Mouse (Mus musculus) erythroblast, embryonic 14.5 days (primary cell): Measurements from ENCODE around the gene Fmod. TPM values are rescaled to one million over a fixed set of nuclear protein-coding genes. Genes with fewer than 3 reads are reported as not detected.

Source experiments
- H3K27me3 ChIP-seq: 2 replicates; pipeline ENCODE4 v1.6.1; 2012; ENCODE audit warnings: inconsistent platforms; ENCODE audit not compliant: control insufficient read depth
- H3K36me3 ChIP-seq: 2 replicates; pipeline ENCODE4 v1.6.1; 2012; ENCODE audit warnings: mild to moderate bottlenecking, inconsistent platforms; ENCODE audit not compliant: control insufficient read depth
- H3K4me1 ChIP-seq: 2 replicates; pipeline ENCODE4 v1.6.1; 2012; ENCODE audit warnings: inconsistent platforms; ENCODE audit not compliant: control insufficient read depth
- H3K4me3 ChIP-seq: replicated peaks from 2 replicates; pipeline ENCODE3; 2012; ENCODE audit warnings: moderate library complexity, mild to moderate bottlenecking, inconsistent platforms
- H3K9me3 ChIP-seq: 2 replicates; pipeline ENCODE4 v1.6.1; 2012; ENCODE audit warnings: low read length, inconsistent platforms, mixed read lengths; ENCODE audit not compliant: control insufficient read depth
- GATA1 ChIP-seq: IDR thresholded peaks from 2 replicates; pipeline ENCODE4 v1.6.1; 2012; ENCODE audit warnings: low read length, inconsistent platforms, mixed read lengths
- TAL1 ChIP-seq: IDR thresholded peaks from 3 replicates; pipeline ENCODE4 v1.6.1; 2012; ENCODE audit warnings: low read length, inconsistent platforms, mixed read lengths
- polyA plus RNA-seq: library from polyadenylated mRNA; stranded (reverse); fragments of >175 nt; gene quantifications from 2 replicates; pipeline ENCODE4 v1.2.3, GENCODE M21; 2012

Gene Fmod
- polyA plus RNA-seq, 1 experiment = not detected

DNA sequence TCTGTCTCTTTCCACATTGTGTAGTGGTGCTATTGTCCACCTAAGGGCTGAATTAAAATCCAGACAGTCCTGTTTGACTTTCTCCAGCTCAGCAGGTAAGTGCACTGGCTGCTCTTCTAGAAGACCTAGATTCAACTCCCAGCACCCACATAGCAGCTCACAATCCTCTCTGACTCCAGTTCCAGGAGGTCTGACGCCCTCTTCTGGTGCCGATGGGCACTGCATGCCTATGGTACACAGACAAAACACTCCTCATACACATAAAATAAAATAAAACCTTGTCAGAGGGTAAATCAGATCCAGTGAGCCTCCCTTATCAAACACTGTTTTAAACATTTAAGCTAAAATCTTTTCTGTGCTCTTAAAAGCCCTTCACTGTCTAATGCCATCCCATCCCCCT lies 562 bp upstream of the Fmod start:
- Histone ChIP-seq H3K27me3 (no peaks in the 10 kb centered on the region; the same call in 1 of the 2 replicates), H3K4me3 (no peak overlapping the region), H3K9me3 (no peaks in the 10 kb centered on the region), H3K36me3 (no peaks in the 10 kb centered on the region), H3K4me1 (no peaks in the 10 kb centered on the region)
- TF ChIP-seq GATA1 = no peak
- no peak for TF ChIP-seq TAL1

DNA sequence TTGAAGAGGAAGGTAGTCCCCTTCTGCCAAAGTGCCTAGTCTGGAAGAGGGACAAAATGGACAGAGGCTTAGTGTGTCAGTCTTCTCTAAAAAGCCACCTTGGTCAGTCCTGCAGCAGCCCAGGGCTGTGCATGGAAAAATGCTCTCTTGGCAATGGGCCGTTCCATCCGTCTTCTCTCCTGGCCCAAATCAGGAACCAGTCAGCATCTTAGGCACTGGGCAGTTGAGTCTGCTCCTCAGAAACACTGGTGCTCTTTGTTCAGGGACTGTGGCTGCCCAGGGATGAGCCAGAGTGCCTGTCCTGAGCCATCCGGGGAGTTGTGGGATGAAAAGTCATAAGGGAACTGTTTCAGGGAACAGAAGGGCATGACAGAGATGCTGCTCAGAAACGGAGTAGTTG lies 1.3 kb downstream of the Fmod start:
- Histone ChIP-seq H3K36me3 (no peaks in the 10 kb centered on the region), H3K4me3 (no peak overlapping the region), H3K27me3 (no peaks in the 10 kb centered on the region; the same call in 1 of the 2 replicates), H3K4me1 (no peaks in the 10 kb centered on the region), H3K9me3 (no peaks in the 10 kb centered on the region)
- no peak for TF ChIP-seq GATA1
- no peak for TF ChIP-seq TAL1

DNA sequence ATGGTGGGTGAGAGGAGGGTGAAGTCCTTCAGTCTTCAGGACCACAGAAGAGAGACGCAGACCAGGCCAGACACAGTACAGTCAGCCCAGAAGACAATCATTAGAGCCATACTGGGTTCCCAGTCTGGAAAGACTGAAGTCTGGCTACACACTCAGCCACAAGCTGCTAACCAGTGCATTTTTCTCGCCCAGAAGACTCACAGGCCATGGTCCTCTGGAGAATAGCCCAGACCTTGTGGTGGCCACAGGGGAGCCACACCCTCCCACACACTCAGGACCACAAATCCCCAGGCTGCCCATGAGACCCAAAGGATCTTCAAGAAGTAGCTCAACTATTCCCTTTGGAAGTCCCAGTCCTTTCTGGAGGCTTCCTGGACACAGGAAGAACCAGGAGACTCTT lies 2.3 kb downstream of the Fmod start:
- TF ChIP-seq GATA1 = no peak
- TF ChIP-seq TAL1 = no peak
- no peaks in the 10 kb centered on the region; the same call in 1 of the 2 replicates for H3K27me3 ChIP-seq
- no peaks in the 10 kb centered on the region for H3K4me1 ChIP-seq
- H3K36me3 ChIP-seq = no peaks in the 10 kb centered on the region
- H3K9me3 ChIP-seq = no peaks in the 10 kb centered on the region
- no peak overlapping the region for H3K4me3 ChIP-seq

DNA sequence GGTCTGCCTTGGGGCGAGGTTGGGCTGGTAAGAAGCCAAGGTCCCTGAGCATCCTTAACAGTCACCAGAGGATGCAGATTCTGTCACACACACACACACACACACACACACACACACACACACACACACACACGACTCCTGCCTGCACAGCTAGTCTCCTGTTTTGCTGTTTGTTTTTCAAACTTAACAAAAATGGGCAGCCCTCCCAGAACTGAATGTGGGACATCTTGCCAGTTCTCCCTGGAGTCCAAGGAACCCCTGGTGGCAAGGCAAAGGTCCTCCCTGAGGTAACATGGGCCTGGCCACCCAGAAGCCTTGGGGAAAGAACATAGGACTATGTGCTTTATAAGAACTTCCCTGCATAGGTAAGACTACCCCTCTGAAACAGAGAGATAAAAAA lies 4.8 kb downstream of the Fmod start:
- no peak overlapping the region for H3K4me3 ChIP-seq
- H3K27me3 ChIP-seq = peaks cover 5% of the 10 kb centered on the region
- no peaks in the 10 kb centered on the region for H3K36me3 ChIP-seq
- H3K9me3 ChIP-seq = no peaks in the 10 kb centered on the region
- H3K4me1 ChIP-seq = peaks cover 7% of the 10 kb centered on the region
- no peak for TF ChIP-seq GATA1
- TF ChIP-seq TAL1 = no peak

DNA sequence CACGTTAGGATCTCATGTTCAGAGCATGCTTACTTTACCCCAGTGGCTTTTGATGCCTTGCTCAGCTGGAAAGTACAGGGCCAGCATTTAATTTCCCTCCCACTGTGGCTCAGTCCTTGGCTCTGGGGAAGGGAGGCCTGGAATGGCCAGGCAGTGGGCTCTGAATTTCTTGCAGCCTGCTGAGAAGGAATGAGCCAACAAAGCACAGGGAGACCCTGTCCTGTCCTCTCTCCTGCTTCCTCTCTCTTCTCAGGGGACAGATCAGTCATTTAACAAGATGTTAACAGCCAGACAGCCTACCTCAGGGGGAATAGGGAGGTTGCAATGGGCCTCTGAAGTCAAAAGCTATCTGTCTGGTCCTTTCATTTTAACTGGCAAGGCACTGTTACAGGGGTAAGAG lies 5.3 kb downstream of the Fmod start:
- TF ChIP-seq TAL1 (no peak), GATA1 (no peak)
- H3K9me3 ChIP-seq = no peaks in the 10 kb centered on the region
- no peaks in the 10 kb centered on the region for H3K36me3 ChIP-seq
- peaks cover 8% of the 10 kb centered on the region for H3K27me3 ChIP-seq
- H3K4me1 ChIP-seq = peaks cover 9% of the 10 kb centered on the region
- no peak overlapping the region for H3K4me3 ChIP-seq

DNA sequence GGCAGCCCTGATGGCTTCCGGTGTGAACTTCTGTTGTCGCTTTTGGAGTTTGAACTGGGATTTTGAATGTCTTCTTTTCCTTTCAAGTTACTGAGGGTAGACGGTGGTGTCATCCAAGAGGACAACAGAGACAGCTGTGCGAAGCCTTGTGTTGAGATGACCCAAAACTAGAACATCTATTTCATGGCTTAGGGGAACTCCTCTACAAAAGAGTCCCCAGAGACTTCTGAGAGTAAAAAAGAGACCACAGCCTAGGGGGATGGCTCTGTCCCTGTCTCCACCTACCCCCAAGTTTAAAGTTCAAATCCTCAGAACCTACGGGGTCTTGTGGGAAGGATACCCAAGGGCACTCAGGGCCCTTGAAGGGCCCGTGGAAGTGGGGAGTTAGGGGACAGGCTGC lies 7.8 kb downstream of the Fmod start:
- H3K9me3 ChIP-seq = no peaks in the 10 kb centered on the region
- peaks cover 14% of the 10 kb centered on the region for H3K27me3 ChIP-seq

DNA sequence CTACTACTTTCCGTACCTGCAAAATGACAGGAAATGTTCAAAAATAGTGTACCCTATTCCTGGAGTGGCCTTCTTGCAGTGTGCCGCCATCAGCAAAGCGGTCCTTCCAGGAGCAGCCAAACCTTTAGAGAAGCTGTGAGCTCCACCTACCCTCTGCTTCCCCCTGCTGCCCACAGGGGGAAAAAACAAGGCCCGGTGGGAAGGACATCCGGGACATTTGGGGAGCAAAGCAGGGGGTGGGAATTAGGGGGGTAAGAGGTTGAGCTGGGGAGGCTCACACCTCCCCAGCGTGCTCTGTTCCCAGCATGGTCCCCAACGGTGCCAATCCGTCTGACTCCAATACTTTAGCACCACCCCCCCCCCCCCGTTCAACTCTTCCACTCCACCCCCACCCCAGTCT lies 8.9 kb downstream of the Fmod start:
- no peaks in the 10 kb centered on the region for H3K9me3 ChIP-seq

More for the DNA sequence above, 7.8 kb downstream of the Fmod start:
- no peak for TF ChIP-seq GATA1
- TF ChIP-seq TAL1 = no peak
- no peaks in the 10 kb centered on the region for H3K36me3 ChIP-seq
- H3K4me1 ChIP-seq = peaks cover 14% of the 10 kb centered on the region
- no peak overlapping the region for H3K4me3 ChIP-seq

DNA sequence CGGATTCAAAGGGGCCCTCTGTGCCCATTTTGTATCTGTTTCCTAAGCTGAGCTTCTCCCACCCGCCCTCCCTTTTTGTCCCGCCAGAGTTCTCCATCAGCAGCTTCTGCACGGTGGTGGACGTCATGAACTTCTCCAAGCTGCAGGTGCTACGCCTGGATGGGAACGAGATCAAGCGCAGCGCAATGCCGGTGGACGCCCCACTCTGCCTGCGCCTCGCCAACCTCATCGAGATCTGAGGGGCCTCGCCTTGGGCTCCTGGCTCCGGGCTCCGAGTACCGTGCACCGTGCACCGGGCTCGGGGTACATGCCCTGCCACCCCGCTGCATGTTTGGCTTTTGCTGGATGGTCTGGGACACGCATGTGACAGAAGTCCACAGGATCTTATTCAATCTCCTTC lies 9.3 kb downstream of the Fmod start:
- peaks cover 14% of the 10 kb centered on the region for H3K4me1 ChIP-seq
- TF ChIP-seq GATA1 (no peak), TAL1 (no peak)
- peaks cover 30% of the 10 kb centered on the region for H3K27me3 ChIP-seq
- no peaks in the 10 kb centered on the region for H3K9me3 ChIP-seq
- H3K36me3 ChIP-seq = no peaks in the 10 kb centered on the region
- no peak overlapping the region for H3K4me3 ChIP-seq

More for the DNA sequence above, 8.9 kb downstream of the Fmod start:
- H3K27me3 ChIP-seq = peaks cover 26% of the 10 kb centered on the region
- no peak overlapping the region for H3K4me3 ChIP-seq
- no peaks in the 10 kb centered on the region for H3K36me3 ChIP-seq
- TF ChIP-seq TAL1 = no peak
- no peak for TF ChIP-seq GATA1
- H3K4me1 ChIP-seq = peaks cover 14% of the 10 kb centered on the region

DNA sequence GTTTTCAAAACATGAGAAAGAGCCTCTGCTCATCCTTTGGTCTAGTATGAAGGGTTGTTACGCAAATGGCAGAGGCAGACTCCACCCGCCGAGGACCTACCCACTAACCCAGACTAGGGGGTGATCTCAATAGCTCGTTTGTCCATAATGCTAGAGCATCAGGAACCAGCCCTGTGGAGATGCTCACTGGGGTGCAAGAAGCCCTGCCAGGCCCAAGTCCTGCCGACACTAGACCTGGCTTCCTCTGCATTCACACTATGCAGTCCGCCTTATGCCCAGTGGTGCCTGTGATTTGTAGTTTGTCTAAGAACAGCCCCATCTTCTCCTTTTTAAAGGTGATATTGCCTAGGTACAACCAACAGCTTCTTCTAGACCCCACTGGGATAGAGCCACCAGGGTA lies 10.4 kb downstream of the Fmod start:
- peaks cover 14% of the 10 kb centered on the region for H3K4me1 ChIP-seq
- no peak for TF ChIP-seq TAL1
- no peak for TF ChIP-seq GATA1
- H3K9me3 ChIP-seq = no peaks in the 10 kb centered on the region
- H3K27me3 ChIP-seq = peaks cover 33% of the 10 kb centered on the region
- H3K4me3 ChIP-seq = no peak overlapping the region
- no peaks in the 10 kb centered on the region for H3K36me3 ChIP-seq

DNA sequence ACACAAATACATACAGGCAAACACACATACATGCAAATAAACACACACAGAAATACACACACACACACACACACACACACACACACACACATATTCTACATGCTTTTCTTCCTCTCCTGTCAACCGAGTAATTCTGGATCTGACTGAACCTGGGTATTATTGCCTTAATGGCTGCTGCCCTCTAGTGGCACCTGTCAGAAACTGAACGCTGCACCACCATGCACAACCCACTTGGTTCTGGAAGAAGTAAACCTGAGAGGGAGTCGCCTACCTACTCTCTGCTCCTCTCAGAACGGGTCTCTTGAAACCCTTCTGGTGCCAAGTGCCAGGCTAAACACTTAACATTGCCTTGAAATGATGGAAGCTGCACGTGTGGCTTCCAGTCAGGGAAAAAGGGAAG lies 11.7 kb downstream of the Fmod start:
- Histone ChIP-seq H3K27me3 (peaks cover 33% of the 10 kb centered on the region), H3K4me1 (peaks cover 22% of the 10 kb centered on the region), H3K9me3 (no peaks in the 10 kb centered on the region), H3K4me3 (no peak overlapping the region), H3K36me3 (no peaks in the 10 kb centered on the region)
- TF ChIP-seq TAL1 (no peak), GATA1 (no peak)
